Mouse (Mus musculus): ENCODE measurements around the gene Ap5b1.
A peak's percentile ranks its signal among the peaks of the same experiment; 100 is the strongest.

Gene Ap5b1

DNA sequence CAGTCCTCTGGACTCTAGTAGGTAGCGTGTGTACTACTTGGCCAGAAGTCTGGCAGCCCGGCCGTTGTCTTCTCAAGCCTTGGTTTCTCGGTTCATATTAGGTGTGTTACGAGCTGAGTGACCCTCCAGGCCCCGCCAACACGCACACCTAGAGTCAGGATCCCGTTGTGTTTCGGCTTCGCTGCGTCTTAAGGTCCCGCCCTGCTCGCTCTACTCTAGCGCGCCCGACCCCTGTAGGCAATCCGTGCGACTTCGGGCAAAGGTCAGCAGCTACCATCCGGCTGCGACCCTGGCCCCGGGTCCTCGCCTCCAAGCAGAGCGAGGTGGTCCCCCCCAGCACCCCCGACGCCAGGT, 668 bp upstream of the Ap5b1 start:
- no peak for DNase-seq (ENCODE audit: low read depth)

GRCm38 (mm10) chr19:5568470-5569140, 780 bp downstream of the Ap5b1 start:
- DNase-seq (ENCODE audit: low read depth): peak; percentile 89

DNA sequence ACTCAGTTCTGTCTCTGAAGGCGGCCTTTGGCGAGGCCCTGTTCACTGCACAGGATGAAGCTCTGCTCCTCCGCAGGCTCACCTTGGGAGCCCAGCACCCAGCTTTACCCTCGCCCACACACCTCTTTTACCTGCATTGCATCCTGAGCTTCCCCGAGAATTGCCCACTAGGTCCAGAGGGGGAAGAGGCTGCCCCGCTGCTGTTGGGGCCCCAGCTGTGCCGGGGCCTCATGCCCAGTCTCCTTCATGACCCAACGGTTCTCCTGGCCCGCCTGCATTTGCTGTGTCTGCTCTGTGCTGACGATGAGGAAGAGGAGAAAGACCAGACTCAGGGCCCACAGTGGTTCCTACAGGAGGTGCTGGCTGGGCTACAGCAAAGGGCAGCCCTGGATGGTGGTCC, 1.7 kb downstream of the Ap5b1 start:
- DNase-seq (ENCODE audit: low read depth): no peak

GRCm38 (mm10) chr19:5570353-5571246, 2.8 kb downstream of the Ap5b1 start:
- no peak for DNase-seq (ENCODE audit: low read depth)

- DNase-seq (ENCODE audit: low read depth): peak; percentile 53
Measured at GRCm38 (mm10) chr19:5571831-5572230, 4.0 kb downstream of the Ap5b1 start.

- DNase-seq (ENCODE audit: low read depth): no peak
Measured at GRCm38 (mm10) chr19:5572331-5573125, 4.7 kb downstream of the Ap5b1 start.

DNA sequence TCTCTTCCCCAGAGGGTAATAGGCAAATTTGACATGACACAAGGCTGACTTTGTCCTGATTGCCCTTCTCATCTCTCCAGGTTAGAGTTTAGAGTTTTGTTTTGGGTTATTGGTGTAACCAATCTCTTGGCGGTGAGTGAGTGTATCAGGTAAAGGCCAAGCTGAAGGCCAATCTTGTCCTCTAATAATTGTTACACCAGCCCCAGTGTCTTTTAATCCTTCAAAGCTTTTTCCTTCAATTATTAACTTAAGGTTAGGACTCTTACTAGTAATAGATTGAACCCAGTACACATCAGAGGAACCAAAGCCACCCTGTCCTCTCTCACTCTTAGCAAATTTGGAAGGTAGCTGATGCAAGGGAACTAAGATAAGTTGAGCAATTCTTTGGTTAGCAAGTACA, 7.5 kb downstream of the Ap5b1 start:
- DNase-seq (ENCODE audit: low read depth): no peak

GRCm38 (mm10) chr19:5579971-5580370, 12.1 kb downstream of the Ap5b1 start:
- no peak for DNase-seq (ENCODE audit: low read depth)

- DNase-seq (ENCODE audit: low read depth): no peak
Measured at GRCm38 (mm10) chr19:5580776-5581175, 13.0 kb downstream of the Ap5b1 start.

DNA sequence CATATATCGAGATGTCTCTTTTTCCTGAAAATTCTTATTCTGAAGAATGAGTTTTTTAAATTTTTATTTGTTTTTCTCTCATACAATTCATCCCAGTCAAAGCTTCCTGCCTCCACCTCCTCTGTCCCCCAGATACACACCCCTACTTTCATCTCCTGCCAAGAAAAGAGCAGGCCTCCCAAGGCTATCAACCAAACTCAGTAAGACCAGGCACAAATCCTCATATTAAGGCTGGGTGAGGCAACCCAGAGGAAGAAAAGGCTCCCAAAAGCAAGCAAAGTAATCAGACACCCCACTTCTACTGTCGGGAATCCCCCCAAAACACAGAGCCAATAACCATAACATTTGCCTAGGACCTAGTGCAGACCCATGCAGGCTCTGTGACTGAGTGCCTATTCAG, 14.2 kb downstream of the Ap5b1 start:
- no peak for DNase-seq (ENCODE audit: low read depth)

DNA sequence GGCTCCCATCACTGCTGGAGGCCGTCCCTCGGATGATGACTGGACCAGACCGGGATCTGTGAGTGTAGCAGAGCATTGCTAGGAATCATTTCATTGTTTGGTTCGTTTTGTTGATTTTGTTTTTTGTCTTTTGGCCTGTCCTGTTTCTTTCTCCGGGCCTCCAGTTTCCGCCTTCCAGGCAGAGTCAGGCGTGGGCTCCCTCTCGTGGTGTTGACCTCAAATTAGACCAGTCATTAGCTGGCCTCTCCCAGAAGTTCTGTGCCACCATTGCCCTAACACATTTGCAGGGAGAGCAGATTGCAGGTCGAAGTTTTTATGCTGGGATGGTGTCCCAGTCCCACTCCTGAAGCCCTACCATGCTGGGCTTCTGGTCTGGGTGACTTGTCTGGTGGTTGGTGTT, 21.3 kb downstream of the Ap5b1 start:
- no peak for DNase-seq (ENCODE audit: low read depth)

DNA sequence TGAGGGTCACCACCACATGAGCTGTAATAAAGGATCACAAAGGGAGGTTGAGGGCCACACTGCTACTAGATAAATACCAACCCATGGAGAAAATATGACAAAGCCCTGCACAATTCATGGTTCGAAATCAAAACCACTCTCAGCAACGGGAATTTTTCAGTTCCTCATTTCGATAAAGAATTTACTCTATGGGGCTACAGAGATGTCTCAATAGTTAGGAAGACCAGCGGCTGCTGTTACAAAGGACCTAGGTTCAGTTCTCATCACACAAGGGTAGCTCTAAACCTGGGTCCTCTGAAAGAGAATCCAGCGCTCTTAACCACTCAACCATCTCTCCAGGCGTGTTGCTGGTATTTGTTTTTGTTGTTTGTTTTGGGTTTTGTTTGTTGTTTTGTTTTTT, 24.1 kb downstream of the Ap5b1 start:
- DNase-seq (ENCODE audit: low read depth): no peak

GRCm38 (mm10) chr19:5599224-5599623, 31.4 kb downstream of the Ap5b1 start:
- DNase-seq (ENCODE audit: low read depth): no peak

- DNase-seq (ENCODE audit: low read depth): peak; percentile 61
Measured at GRCm38 (mm10) chr19:5601752-5602541, 34.1 kb downstream of the Ap5b1 start, which contains the start of gene Rnaseh2c. Gene Rnaseh2c (plus strand): TSS chr19:5601873.

GRCm38 (mm10) chr19:5603664-5604063, 35.8 kb downstream of the Ap5b1 start:
- DNase-seq (ENCODE audit: low read depth): no peak

- DNase-seq (ENCODE audit: low read depth): no peak
Measured at GRCm38 (mm10) chr19:5605126-5605525, 37.3 kb downstream of the Ap5b1 start.

DNA sequence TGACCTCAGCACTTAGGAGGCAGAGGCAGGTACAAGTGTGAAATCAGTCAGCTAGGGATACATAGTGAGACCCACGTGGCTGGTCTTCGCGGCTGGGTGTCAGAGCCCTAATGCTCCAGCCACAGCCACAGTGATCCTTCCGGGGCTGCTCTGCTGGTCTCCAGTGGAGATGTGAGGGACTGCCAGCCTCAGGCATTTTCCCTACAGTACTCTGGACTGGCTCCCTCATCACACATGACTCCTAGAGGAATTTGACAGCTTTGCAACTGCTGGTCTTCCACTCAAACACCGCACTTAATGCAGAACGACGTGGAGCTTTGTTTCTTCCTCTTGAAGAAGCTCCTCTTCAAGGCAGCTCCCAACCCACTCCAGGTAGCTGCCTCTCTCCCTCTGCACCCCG, 38.4 kb downstream of the Ap5b1 start:
- DNase-seq (ENCODE audit: low read depth): no peak

GRCm38 (mm10) chr19:5607705-5608410, 40.0 kb downstream of the Ap5b1 start:
- no peak for DNase-seq (ENCODE audit: low read depth)

GRCm38 (mm10) chr19:5608707-5609106, 40.9 kb downstream of the Ap5b1 start:
- no peak for DNase-seq (ENCODE audit: low read depth)

DNA sequence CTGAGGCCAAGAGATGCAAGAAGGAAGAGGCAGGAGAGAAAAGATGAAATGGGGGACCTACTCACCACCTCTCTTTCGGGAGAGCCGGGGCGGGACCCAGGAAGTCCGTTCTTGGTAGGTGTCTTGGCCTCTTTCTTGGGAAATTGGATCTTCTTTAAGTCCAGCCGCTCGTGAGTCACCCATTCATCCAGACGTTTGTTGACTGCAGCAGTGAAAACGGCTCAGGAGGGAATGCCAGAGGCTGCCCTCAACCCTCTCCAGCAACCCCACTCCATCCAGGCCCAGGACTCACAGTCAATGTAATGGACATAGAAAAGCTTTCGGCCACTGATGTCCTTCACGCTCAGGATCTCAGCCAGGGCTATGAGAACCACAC, 41.3 kb downstream of the Ap5b1 start:
- DNase-seq (ENCODE audit: low read depth): no peak
